15 mouse cellular contexts compared by ENCODE assay signal in genomic region chr6:51265329-51265728, GRCm38 (mm10).
DNase-seq lines count a peak whose midpoint lies in the region.
"Had no signal": no experiment of that assay in that cellular context is flagged by ENCODE, and none has a peak within 500 bp of the region (broad histone marks: within the 10 kb centered on the region; RNA-seq: fewer than 3 reads in every experiment).

No protein-coding gene starts in this region.

- intact Hi-C loops in left cerebral cortex, postnatal 25 days (cut with DNase I): loop anchor here (5.0 kb wide), 1 partner anchor 97 kb away; no protein-coding TSS in a partner anchor

- peak; percentile 46 to 53 for DNase-seq in frontal cortex, adult 2 months (ENCODE audit: extremely low spot score in 1 of 2, low spot score in 1 of 2)
- DNase-seq in frontal cortex, postnatal 10 days (ENCODE audit: low spot score in 2 of 2): no peak
- peak; percentile 26 for DNase-seq in right cerebral cortex, adult 18-20 months
- no peak for DNase-seq in right cerebral cortex, postnatal 14 days
- DNase-seq in left cerebral cortex, postnatal 25 days (ENCODE audit: low spot score in 2 of 2): peak; percentile 41 to 87
- peak; percentile 68 for DNase-seq in telencephalon, adult 2 months (ENCODE audit: low read depth, low spot score)
- DNase-seq in embryo, embryonic 10 days (ENCODE audit: low spot score): no peak
- DNase-seq in adrenal gland, postnatal 10 days: no peak
- DNase-seq: adrenal gland, postnatal 25 days; cerebellum, adult 11 months; cerebellum, adult 8-10 months; cerebellum, postnatal 14 days; gastrocnemius, adult 2 months; gastrocnemius, postnatal 25 days; heart, postnatal 36 days had no signal

Comparison
In these comparisons a context has a peak if more than half of its experiments do, and no peak if none do; other contexts are left out.
1. DNase-seq: peak in frontal cortex, adult 2 months (2 of 2), right cerebral cortex, adult 18-20 months (single experiment), left cerebral cortex, postnatal 25 days (2 of 2) and telencephalon, adult 2 months (single experiment); none in frontal cortex, postnatal 10 days (0 of 2), right cerebral cortex, postnatal 14 days (single experiment), embryo, embryonic 10 days (single experiment) and adrenal gland, postnatal 10 days (single experiment).